Mouse (Mus musculus) induced T-regulatory cell, adult 2 months (primary cell): ENCODE data around the gene Kcnq4.

Experiments
- DNase-seq: peaks from one replicate; pipeline ENCODE4 v3.0.0-alpha.2; 2012; ENCODE audit warnings: low read depth

The Kcnq4 gene

DNA sequence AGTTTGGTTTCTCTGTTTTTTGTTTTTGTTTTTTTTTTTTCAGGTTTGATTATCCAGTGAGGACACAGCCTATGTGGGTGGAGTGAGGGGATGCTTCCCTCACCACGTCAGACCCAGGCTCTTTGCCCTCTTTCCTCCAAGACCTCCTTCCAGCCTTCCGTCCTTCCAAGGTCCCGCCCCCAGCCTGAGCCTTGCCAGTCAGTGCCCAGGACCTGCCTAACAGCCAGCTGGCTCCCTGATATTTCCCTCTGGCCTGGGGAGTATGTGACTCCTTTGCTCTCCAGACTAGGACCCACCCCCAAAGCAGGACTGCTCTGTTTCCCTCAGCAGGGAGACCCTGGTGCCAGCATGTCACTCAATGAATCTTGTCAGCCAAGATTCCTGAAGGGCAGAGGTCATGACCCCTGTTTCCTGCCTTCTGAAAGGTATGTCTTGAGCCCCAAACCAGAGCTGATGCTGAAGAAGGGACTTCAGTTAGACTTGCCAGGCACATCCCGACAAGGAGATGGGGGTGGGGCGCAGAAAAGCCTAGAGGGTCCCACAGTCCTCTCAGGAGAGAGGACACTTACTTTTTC lies 22.8 kb downstream of the Kcnq4 start:
- no peak for DNase-seq

GRCm38 (mm10) chr4:120721574-120721973 lies 26.8 kb downstream of the Kcnq4 start:
- DNase-seq, result no peak

GRCm38 (mm10) chr4:120719152-120719551 lies 29.3 kb downstream of the Kcnq4 start:
- no peak for DNase-seq

DNA sequence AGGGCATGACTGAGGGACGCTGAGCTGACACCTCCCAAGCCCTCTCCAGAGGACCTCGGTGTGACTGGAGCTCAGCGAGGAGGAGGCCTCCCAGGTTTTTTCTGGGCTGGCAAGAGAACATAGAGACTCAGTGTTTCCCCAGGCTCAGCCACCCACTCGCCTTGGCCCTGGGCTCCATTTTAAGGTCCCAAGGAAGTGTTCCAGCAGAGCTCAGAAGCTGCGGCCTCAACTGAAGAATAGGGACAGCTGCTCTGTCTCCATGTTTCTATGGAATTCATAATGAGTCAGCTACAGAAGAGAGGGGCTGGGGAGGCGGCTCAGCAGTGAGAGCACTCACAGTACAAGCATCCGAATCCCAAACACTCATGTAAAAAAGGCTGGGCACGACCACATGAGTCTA lies 30.8 kb downstream of the Kcnq4 start:
- no peak for DNase-seq

GRCm38 (mm10) chr4:120716765-120717164 lies 31.6 kb downstream of the Kcnq4 start:
- DNase-seq, result peak; percentile 31

DNA sequence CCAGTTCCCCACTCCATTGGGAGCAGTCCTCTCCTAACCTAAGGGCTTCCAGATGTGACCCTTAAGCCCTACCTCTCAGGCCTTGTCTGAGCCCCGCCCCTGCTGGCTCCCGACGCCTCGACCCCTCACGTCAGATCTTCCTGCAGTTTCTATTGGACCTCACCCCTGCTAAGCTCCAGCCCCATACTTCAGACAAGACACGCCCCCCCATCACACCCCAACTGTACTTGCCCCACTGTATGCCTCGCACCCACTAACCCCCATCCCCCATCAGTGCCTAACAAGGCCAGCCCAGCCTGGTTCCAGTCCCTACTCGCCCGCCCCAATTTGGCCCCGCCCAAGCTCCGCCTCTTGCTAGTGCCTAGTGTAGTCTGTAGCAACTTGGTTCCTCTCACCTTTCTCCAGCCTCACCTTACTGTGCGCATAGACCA lies 32.3 kb downstream of the Kcnq4 start:
- DNase-seq, result peak; percentile 75

- no peak for DNase-seq
Measured at GRCm38 (mm10) chr4:120713856-120714497, 34.4 kb downstream of the Kcnq4 start.

DNA sequence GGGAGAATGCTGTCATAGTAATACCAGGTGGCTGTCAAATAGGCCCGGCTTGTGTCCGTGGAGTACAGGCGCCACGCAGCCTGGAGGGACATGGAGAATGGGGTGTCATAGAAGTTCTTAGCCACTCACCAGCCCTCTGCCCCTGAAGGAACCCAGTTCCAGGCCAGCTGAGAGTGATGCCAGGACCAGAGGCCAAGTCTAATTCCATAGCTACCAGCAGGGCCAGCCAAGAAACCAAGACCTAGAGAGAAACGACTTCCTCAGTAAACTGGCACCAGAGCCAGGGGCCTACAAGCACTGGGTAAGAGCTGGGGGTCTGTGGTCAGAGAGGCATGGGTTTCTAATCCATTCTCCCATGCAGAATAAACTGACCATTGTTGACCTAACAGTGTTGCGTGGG lies 35.4 kb downstream of the Kcnq4 start:
- DNase-seq, result no peak

DNA sequence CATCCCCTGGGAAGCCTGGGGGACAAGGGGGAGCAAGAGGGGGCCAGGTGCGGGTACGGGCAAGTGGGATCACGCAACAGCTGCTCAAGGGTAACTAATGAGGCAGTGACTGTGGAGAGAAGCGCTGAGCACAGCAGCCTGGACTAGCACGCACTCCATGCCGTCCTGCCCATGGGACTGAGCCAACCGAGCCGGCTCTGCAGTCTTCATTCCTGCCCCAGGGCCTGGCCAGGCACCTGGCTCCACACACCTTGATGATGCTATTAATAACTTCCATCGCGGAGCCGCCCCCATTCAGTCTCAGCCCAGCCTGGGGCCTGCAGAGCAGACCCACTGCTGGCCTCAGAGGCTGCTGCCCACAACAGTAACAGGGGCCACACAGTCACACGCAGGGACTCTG lies 36.2 kb downstream of the Kcnq4 start:
- no peak for DNase-seq

- DNase-seq, result no peak
Measured at GRCm38 (mm10) chr4:120702511-120702910, 45.9 kb downstream of the Kcnq4 start.

DNA sequence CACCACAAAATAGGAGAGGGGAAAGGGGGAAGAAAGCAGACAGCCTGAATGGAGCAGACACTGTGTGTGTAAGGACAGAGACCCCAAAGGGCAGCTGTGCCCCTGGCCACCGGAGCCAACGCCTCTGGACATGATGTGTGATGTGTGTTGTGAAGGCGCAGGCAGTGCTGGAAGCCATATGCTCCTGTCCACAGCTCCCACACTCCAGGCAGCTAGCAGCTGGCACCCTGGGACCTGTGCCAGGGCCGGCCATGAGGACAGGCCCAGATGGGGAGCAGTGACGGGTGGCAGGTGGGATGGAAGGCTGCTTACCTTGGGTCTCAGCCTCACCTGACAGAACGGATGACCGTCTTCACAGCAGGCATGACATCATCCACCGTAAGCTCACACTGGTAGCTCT lies 46.4 kb downstream of the Kcnq4 start:
- DNase-seq, result no peak

- DNase-seq, result no peak
Measured at GRCm38 (mm10) chr4:120701180-120701579, 47.2 kb downstream of the Kcnq4 start.

DNA sequence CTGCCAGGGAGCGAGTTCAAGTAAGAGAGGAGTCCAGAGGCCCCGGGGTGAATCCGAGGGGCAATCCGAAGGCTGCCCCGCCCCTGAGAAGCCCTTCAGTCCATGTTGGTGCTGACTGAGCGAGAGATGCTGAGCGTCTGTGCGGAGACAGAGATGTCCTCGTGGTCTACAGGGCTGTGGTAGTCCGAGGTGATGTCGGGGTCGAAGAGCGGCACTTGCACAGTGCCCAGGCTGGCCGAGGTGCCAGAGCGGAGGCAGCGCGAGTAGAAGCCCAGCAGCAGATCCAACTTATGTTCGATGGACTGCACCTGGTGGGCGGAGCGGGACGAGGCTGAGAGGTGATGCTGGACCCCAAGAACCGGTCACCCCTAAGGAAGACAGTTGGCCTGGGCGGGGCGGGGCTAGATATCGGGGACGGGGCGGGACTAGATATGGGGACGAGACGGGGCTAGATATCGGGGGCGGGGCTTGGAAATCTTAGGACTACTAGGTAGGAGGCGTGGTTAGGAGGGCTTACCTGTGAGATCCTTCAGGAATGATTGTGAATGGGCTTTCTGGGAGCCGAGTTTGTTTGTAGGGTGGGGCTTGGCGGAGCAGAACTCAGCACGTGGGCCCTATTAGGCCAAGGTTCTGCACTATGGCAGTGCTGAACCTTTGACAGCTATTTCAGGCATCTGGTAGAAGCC lies 50.5 kb downstream of the Kcnq4 start:
- DNase-seq, result no peak

GRCm38 (mm10) chr4:120697353-120697752 lies 51.1 kb downstream of the Kcnq4 start:
- DNase-seq, result no peak

DNA sequence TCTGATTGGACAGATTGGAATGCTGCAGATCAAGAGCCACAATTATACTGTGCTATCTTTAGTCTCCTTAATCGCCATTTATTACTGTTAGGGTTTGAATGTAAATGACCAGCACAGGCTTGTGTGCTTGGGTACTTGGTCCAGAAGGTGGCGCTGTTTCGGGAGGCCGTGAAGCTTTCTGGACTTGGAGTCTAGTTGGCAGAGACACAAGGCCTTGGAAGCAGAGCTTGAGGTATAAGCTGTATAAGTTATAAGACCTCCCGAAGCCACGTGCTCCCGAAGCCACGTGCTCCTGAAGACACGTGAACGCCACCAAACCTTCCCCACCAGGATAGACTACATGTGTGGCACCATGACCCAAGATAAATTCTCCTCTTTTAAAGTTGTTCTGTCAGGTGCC lies 55.7 kb downstream of the Kcnq4 start:
- DNase-seq, result peak; percentile 43

DNA sequence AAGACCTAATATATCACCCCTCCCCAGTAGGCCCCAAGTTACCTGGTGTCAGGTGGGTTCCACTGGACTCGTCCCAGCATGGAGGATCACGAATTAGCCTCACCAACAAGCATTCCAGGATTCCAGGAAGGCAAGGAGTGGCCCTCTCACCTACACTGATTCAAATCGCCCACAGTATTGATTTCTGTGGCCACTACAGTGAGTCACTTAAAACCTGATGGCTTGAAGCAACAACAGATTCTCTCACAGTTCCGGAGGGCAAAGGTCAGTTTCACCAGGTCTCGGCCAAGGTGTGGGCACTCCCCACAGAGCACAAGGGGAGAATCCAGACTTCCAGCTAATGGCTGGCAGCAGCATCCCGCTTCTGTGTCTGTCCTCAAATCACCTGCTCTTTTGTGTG lies 59.1 kb downstream of the Kcnq4 start:
- no peak for DNase-seq

DNA sequence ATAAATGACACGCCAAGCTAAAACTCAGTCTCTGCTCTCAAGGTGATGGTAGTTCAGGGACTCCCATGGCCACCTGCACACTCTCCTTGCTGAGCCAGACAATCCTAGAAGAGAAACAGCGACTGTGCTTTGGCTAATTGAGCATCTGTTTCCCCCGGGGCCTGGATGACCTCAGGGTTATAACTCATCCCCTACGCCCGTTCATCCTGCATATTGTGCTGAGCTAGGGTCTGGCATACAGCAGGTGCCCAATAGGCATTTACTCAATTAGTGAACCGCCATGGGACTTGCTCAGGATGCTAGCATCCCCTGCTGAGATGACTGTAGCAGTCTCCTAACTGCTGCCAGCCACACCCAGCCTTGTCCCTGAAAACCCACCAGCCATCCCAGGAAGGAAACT lies 61.1 kb downstream of the Kcnq4 start:
- DNase-seq, result no peak

- DNase-seq, result no peak
Measured at GRCm38 (mm10) chr4:120683278-120683997, 65.0 kb downstream of the Kcnq4 start.

DNA sequence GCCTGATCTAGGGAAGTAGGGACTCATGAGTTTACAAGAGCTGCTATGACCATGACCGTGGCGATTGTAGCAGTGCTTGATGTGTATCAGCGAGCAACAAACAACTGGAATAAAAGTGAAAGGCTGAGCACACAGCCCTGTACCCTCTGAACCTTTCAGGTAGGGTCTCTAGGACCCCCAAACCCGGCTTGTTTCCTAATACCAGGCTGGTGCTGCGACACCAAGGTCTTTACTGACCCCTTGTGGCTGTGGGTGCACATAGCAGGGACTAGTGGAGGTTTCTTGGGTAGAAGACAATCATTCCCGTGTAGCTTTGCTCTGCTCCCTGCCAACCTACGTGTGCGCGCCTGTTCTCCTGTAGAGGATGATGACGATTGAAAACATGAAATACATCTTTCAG lies 66.2 kb downstream of the Kcnq4 start:
- DNase-seq, result peak; percentile 74

DNA sequence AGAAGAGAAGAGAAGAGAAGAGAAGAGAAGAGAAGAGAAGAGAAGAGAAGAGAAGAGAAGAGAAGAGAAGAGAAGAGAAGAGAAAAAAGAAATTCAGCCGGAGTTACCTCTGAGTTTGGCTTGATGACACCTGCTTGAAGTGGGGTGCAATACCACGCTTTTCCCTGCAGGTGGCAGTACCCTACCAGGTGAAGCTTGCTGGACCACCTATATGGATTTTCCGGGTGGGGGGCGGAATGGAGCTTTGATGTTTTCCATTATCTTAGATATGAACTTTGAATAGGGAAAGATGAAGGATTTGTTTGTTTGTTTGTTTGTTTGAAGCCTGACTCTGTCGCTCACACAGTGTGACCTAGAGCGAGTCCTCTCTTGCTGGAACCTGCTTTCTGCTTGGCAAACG lies 67.5 kb downstream of the Kcnq4 start:
- DNase-seq, result peak; percentile 65

DNA sequence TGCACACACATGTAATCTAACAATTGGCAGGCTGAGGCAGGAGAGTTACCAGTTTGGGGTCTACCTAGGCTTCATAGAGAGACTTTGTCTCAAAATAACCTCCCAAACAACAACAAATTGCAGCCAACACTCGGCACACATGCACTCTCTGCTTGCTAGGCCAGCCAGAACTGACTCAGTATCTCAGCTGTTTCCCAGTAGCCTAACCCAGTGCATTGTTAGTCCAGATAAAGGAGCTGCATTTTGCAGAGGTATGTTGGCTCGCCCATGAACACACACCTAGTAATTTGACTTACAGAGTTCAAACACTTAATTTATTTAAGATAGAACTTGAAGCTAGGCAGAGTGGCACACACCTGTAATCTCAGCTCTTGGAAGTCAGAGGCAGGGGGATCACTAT lies 72.8 kb downstream of the Kcnq4 start:
- no peak for DNase-seq

- DNase-seq, result no peak
Measured at GRCm38 (mm10) chr4:120674775-120675451, 73.5 kb downstream of the Kcnq4 start.
